Mouse (Mus musculus) left cerebral cortex, adult 11 months (tissue): Measurements from ENCODE around the gene Gpbp1l1.

ENCODE experiments used
- DNase-seq: peaks from one replicate; pipeline ENCODE4 v3.0.0; 2022; ENCODE audit warnings: low spot score

Gpbp1l1 gene

DNA sequence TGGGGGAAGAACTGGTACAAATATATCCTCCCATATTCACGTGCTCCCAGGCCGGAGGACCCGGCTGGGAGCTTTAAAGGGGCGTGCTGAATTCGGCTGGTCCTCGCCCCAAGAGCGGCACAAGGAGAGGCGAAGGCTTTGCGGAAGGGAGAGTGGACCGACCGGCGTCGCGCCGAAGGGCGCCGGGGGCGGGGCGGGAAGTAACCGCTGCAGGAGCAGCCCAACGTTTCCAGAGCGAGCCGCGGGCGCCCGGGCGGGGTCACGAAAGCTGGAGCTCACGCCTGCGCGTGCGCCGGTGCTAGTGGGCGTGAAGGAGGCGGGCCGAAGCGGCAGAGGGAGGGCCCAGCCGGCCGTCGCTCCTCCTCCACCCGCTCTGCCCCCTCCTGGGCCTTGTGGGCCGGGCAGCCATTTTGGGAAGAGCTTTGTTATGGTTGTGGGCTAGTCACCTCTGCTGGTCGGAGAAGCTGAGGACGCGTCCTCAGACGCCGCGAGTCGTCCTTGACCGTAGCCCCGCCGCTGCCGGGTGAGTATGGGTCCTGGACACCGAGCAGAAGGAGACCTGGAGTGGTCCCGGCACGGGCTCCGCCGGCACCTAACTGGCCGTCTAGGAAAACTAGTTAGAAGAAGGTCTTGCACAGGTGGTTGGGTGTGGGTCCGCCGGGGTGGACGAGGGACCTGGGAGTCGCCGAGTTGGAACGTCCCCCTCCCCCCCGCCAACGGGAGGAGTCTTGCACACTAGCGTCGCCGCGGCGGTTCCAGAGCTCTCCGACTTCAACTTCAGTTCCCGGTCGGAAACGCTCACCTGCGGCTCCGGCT lies at the start of gene Gpbp1l1:
Gpbp1l1 (plus strand) TSS at position 353 of the 816 bp plus-strand sequence.
- peak; percentile 95 for DNase-seq

DNA sequence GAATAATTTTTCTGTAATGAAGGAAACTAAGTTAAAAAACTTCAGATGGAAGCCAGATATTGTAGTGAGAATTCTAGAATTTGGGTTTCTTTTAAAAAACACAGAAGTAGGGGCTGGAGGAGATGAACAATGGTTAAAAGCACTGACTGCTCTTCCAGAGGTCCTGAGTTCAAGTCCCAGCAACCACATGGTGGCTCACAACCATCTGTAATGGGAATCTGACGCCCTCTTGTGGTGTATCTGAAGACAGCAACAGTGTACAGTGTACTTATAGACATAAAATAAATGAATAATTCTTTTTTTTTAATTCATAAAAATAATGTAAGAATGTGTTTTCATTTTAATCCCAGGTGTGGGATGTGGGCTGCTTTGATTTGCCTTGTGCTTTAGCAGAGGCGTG lies 26.3 kb upstream of the Gpbp1l1 start:
- DNase-seq, result no peak

GRCm38 (mm10) chr4:116536351-116536750 lies 21.1 kb upstream of the Gpbp1l1 start:
- no peak for DNase-seq

- no peak for DNase-seq
These were observed 19.7 kb upstream of the Gpbp1l1 start for GRCm38 (mm10) chr4:116537737-116538136.

DNA sequence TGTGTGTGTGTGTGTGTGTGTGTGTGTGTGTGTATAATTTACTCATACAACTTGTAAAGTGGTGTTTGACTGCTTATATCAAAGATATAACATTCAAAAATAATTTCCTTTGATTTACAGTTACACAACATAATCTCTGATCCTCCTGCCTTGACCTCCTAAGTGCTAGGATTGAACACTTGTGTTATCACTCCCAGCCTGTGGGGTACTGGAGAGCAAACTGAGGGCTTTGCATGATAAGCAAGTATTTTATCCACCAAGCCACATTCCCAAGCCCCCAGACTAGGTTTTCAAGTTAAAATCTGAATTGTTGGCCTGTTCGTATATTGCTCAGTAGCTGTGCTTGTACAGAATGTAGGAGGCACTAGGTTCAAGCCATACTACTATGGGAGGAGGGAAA lies 7.0 kb upstream of the Gpbp1l1 start:
- no peak for DNase-seq

DNA sequence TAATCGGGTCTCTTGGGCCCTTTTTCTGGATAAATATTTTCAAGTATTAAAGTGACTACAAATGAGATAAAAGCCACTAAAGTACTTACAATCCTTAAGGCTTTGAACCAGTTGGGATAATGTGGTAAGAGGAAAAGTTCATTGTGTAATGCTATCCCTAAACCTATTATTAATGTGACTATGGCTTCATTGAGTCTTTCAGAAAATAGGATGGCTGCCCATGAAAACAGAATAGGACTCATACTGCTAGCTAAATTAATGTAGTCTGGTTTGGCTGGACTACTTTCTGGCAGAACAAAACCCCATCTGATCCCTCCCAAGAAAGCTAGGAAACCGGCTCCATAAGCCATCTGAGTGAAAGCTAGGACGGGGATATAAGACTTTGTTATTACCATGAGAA lies 4.4 kb upstream of the Gpbp1l1 start:
- DNase-seq, result no peak

- peak; percentile 59 for DNase-seq
These were observed 1.8 kb upstream of the Gpbp1l1 start, which contains the start of gene Tmem69 for GRCm38 (mm10) chr4:116555413-116556300. TSS of gene Tmem69 (minus strand) at chr4:116555936.

GRCm38 (mm10) chr4:116556561-116557305 lies 725 bp upstream of the Gpbp1l1 start:
- peak; percentile 91 for DNase-seq

DNA sequence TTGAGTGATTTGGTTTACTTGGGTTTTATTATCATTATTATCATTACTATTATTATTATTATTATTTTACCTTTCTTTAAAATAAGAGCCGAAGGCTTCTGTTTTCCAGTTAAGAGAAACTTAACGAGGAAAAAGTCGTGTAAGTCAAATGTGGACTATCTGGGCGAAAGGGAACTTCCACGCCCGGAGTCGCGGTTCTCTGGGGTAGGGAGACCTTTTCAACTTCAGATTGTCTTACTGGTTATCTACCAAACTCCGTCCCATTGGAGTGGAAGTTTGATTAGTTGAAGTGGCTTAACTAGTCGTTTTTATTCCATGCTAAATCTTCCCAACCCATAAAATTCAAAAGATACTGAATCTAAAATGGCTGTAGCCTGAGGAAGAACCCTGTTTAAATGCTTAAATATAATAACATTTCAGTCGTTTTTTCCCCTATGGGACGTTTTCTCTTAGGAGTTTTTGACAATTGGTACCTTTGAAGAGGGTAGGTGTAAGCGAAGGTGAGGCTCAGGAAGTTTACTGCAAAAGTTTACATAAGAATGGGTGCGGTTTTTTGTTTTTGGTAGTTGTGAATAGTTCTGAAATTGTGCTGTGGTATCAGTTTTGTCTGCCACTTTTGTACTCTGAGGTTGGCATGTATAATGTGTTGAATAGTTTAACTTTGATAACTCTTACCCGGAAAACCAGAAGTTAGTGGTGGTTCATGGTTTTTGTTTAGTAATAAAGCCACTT lies 859 bp downstream of the Gpbp1l1 start:
- no peak for DNase-seq

DNA sequence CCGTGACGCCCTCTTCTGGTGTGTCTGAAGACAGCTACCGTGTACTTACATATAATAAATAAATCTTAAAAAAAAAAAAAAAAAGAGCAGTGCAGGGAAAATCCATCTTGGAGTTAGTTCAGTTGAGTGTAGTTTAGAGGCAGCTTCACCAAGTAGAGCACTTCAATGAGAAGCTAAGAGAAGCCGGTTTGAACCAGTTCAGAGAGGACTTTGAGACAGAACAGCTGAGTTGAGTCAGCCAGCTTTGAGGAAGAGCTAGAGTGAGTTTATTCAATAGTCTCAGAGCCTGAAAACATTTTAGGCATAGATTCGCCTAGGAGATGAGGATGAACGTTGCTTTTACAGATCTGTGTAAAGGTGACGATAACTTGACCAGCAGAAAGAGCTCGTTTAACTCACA lies 38.3 kb downstream of the Gpbp1l1 start:
- no peak for DNase-seq

GRCm38 (mm10) chr4:116596379-116596778 lies 38.9 kb downstream of the Gpbp1l1 start, which contains the start of gene Ccdc17:
TSS of gene Ccdc17 (plus strand) at chr4:116596654.
- DNase-seq, result no peak

DNA sequence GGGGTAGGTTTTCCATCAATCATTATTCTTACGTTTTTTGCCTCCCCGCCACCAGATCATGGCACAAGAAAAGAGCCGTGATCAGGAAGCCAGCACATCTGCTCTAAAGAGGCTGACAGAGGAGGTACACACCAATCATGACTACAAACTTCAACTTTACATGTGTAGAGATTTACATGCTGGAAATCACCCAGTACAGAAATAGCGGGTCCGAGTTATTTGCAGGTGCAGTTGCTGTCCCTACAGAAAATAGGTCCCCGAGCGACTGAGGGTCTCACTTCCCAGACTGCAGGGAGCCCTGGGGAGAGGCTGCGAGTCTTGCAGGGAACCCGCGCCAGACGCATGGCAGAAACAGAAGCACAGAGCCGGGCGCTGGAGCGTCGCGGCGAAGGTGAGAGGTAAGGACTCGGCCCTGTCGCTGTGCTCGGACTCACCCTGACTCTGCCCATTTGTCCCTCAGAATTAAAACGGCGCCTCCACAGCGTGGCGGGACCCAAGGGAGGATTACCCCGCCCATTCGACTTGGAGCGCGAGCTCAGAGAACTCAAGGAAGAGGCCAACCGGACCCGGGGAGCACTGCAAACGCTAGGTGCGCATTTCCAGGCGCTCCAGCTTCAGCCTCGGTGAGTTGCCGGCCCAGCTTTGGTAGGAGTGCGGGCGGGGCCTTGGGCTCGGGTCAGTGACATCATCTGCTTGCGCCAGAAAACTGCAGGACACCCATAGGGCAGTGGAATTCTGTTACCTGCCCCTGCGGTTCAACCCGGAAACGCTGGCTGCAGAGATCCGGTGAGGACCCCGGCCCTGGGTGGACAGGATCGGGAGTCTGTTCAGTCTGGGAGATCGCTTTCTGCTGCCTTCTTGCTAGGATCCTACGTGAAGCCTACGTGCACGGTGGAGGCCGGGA lies 39.8 kb downstream of the Gpbp1l1 start:
- peak; percentile 87 for DNase-seq

GRCm38 (mm10) chr4:116612621-116613020 lies 55.2 kb downstream of the Gpbp1l1 start:
- DNase-seq, result no peak

DNA sequence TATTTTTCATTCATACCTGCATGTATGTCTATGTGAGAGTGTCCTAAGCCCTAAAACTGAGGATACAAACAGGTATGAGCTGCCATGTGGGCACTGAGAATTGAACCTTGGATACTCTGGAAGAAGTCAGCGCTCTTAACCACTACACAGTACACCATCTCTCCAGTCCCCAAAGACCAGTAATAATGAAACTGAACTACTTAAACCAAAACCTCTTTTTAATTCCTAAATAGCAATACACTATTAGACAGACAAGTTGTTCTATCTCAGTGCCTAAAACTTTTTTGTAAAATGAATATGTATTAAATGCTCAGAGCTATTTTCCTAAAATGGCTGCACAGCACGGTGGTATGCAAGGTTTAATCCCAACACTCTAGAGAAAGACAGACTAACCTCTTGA lies 57.8 kb downstream of the Gpbp1l1 start:
- DNase-seq, result no peak

GRCm38 (mm10) chr4:116624831-116625230 lies 67.4 kb downstream of the Gpbp1l1 start:
- no peak for DNase-seq

DNA sequence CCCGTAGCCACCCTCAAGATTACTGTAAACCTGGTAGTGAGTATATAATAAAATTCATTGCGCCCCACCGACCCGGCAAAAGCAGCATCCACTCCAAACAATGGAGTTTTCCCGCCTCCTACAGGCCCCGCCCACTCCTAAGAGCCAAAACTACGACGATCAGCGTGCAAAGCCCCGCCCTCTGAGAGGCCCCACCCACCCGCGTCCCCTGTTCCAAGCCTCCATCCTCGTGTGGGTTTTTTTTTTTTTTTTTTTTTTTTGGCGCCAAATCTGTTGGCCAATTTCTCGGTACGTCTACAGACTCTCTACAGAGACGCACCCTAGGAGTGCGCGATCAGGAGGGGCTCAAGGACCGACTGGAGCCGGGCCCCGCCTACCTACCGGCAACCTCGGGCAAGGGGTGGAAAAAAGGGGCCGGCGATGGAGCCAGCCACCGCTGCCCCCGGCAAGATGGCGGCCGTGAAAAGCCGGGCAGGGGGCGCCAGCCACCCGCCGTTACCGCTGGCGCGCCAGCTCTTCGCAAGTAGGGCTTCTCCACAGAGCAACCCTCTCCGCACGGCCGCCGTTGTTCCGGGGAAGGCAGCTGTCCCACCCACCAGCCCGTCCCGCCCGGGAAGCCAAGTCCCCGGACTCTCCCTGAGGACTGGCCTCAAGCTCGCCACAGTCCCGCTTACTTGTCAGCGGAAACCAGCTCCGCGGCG lies 69.3 kb downstream of the Gpbp1l1 start:
- peak; percentile 25 for DNase-seq

DNA sequence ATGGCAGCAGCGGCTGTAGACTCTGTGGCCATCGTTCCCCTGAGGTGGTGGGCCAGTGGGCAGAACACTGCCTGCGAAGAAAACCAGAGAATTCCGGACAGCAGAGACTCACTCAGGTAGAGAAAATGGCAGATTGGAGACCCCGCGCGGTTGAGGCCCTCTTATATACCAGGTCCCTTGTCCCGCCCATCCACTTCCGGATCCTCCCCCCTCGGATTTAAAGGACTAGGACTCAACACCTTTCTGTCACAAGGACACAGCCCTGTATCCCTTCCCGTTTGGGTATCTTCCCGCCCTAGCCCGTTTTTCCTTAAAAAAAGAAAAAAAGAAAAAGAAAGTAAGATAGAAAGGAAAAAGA lies 69.9 kb downstream of the Gpbp1l1 start:
- DNase-seq, result peak; percentile 87

GRCm38 (mm10) chr4:116627722-116628662 lies 70.5 kb downstream of the Gpbp1l1 start, which contains the start of gene Nasp:
TSS of gene Nasp (minus strand) at chr4:116627941.
- peak; percentile 79 for DNase-seq

- no peak for DNase-seq
These were observed 77.7 kb downstream of the Gpbp1l1 start for GRCm38 (mm10) chr4:116635197-116635596.
